Mouse (Mus musculus): ENCODE results near the gene Orc2.

The Orc2 gene

GRCm38 (mm10) chr1:58504577-58505254 lies at the start of gene Orc2:
Orc2 (minus strand) TSS chr1:58505109.
- peak; percentile 89 for DNase-seq

GRCm38 (mm10) chr1:58541386-58541785 lies 36.5 kb upstream of the Orc2 start:
- no peak for DNase-seq

- no peak for DNase-seq
These were observed 2.3 kb upstream of the Orc2 start for GRCm38 (mm10) chr1:58507249-58507648.

GRCm38 (mm10) chr1:58503793-58504370 lies 1.0 kb downstream of the Orc2 start:
- DNase-seq: no peak

- DNase-seq: no peak
These were observed 1.8 kb downstream of the Orc2 start for GRCm38 (mm10) chr1:58503134-58503533.

GRCm38 (mm10) chr1:58498758-58499157 lies 6.2 kb downstream of the Orc2 start:
- no peak for DNase-seq

- DNase-seq: no peak
These were observed 7.2 kb downstream of the Orc2 start for GRCm38 (mm10) chr1:58497678-58498077.

- DNase-seq: no peak
These were observed 9.3 kb downstream of the Orc2 start for GRCm38 (mm10) chr1:58495603-58496002.

GRCm38 (mm10) chr1:58482647-58483046 lies 22.3 kb downstream of the Orc2 start:
- DNase-seq: no peak

GRCm38 (mm10) chr1:58475662-58476061 lies 29.2 kb downstream of the Orc2 start:
- no peak for DNase-seq

- no peak for DNase-seq
These were observed 39.3 kb downstream of the Orc2 start for GRCm38 (mm10) chr1:58465561-58465960.

- DNase-seq: no peak
These were observed 39.9 kb downstream of the Orc2 start for GRCm38 (mm10) chr1:58465042-58465441.

- DNase-seq: no peak
These were observed 41.0 kb downstream of the Orc2 start for GRCm38 (mm10) chr1:58463935-58464334.

GRCm38 (mm10) chr1:58460566-58460965 lies 44.3 kb downstream of the Orc2 start:
- no peak for DNase-seq

GRCm38 (mm10) chr1:58458867-58459266 lies 46.0 kb downstream of the Orc2 start:
- DNase-seq: no peak

GRCm38 (mm10) chr1:58458175-58458574 lies 46.7 kb downstream of the Orc2 start:
- no peak for DNase-seq

GRCm38 (mm10) chr1:58454316-58454715 lies 50.6 kb downstream of the Orc2 start:
- DNase-seq: peak; percentile 9

- DNase-seq: no peak
These were observed 56.5 kb downstream of the Orc2 start for GRCm38 (mm10) chr1:58448396-58448795.

GRCm38 (mm10) chr1:58447766-58448165 lies 57.1 kb downstream of the Orc2 start:
- DNase-seq: no peak

GRCm38 (mm10) chr1:58445861-58446260 lies 59.0 kb downstream of the Orc2 start:
- DNase-seq: no peak

GRCm38 (mm10) chr1:58445143-58445722 lies 59.7 kb downstream of the Orc2 start, which contains the start of the genes Nif3l1 and Ppil3:
Nif3l1 (plus strand) TSS chr1:58445151.
Ppil3 (minus strand) TSS chr1:58445486.
- peak; percentile 80 for DNase-seq

- no peak for DNase-seq
These were observed 60.2 kb downstream of the Orc2 start for GRCm38 (mm10) chr1:58444691-58445090.

GRCm38 (mm10) chr1:58424551-58424950 lies 80.4 kb downstream of the Orc2 start:
- DNase-seq: no peak

Data from thymus, postnatal 25 days (tissue).